8 mouse cellular contexts compared by ENCODE assay signal in the genomic region with DNA sequence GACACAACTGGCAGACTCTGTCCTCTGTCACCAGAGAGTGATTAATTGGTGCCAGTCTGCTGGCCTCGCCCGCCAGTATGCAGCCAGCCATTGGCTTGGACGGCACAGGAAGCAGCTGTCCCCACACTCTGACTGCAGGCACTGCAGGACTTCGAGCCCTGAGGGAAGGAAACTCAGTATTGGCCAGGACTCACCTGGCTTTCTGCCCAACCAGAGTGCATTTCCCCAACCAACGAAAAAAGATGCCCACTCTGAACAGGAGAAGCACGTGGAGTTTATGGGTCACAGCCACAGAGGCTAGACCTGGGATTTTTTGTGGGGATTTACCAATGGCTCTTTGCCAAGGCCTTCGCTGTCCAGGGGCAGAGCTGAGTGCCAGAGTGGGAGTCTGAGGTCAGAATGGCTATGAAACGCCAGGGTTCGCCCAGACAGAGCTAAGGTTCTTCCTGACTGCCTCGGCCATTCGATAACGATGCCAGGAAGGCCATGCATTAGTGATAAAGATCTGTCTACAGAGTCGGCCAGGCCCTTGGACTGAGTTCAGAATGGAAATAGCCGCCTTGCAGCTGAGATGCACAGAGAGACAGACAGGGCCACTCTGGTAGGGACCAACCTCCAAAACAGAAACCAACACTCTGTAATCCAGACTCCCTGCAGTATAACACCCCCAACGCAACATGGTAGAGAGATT.
DNase-seq lines count a peak whose midpoint lies in the region; ATAC-seq lines count a peak whose summit lies in the region.

No protein-coding gene starts in this region.

- H3K4me1 ChIP-seq in midbrain, embryonic 13.5 days (replicated peaks), result 0 out of 2 replicates have a peak, but pooled peaks cover 4% of the 10 kb centered on the region
- H3K4me1 ChIP-seq in midbrain, embryonic 11.5 days (ENCODE audit: control insufficient read depth, insufficient read depth, low read length), result no peaks in the 10 kb centered on the region
- H3K4me1 ChIP-seq in heart, embryonic 12.5 days (replicated peaks), result peaks cover 7% of the 10 kb centered on the region; the same call in 1 of the 2 replicates

- ATAC-seq in midbrain, embryonic 13.5 days, result peak; percentile 56; the same call in 1 of the 2 replicates
- ATAC-seq in midbrain, embryonic 11.5 days (ENCODE audit: low FRiP score), result no peak
- peak; percentile 54; the same call in 1 of the 2 replicates for ATAC-seq in heart, embryonic 12.5 days (ENCODE audit: insufficient number of reproducible peaks, low FRiP score)

- 82% methylated on average over 15 of the region's 15 CpGs for WGBS in midbrain, embryonic 13.5 days
- 89% methylated on average over 15 of the region's 15 CpGs for whole genome bisulfite sequencing in midbrain, embryonic 11.5 days
- WGBS in heart, embryonic 12.5 days, result 48% methylated on average over 15 of the region's 15 CpGs

- no peak overlapping the region for H3K4me3 ChIP-seq in midbrain, embryonic 13.5 days (replicated peaks)
- no peak overlapping the region for H3K4me3 ChIP-seq in midbrain, embryonic 11.5 days (ENCODE audit: low read depth, low read length)
- no peak overlapping the region for H3K4me3 ChIP-seq in heart, embryonic 12.5 days

- H3K9me3 ChIP-seq in midbrain, embryonic 13.5 days, result no peaks in the 10 kb centered on the region
- no peaks in the 10 kb centered on the region for H3K9me3 ChIP-seq in midbrain, embryonic 11.5 days (ENCODE audit: control insufficient read depth, low read length)
- no peaks in the 10 kb centered on the region for H3K9me3 ChIP-seq in heart, embryonic 12.5 days (replicated peaks)

- no peaks in the 10 kb centered on the region for H3K36me3 ChIP-seq in midbrain, embryonic 13.5 days
- H3K36me3 ChIP-seq in midbrain, embryonic 11.5 days (ENCODE audit: control insufficient read depth, insufficient read depth, low read length), result no peaks in the 10 kb centered on the region
- no peaks in the 10 kb centered on the region for H3K36me3 ChIP-seq in heart, embryonic 12.5 days

- H3K9ac ChIP-seq in midbrain, embryonic 13.5 days (replicated peaks), result no peak overlapping the region
- H3K9ac ChIP-seq in midbrain, embryonic 11.5 days (ENCODE audit: low read length), result no peak overlapping the region
- no peak overlapping the region for H3K9ac ChIP-seq in heart, embryonic 12.5 days

- H3K4me2 ChIP-seq in midbrain, embryonic 13.5 days (replicated peaks), result no peak overlapping the region
- no peak overlapping the region for H3K4me2 ChIP-seq in midbrain, embryonic 11.5 days
- H3K4me2 ChIP-seq in heart, embryonic 12.5 days, result peak overlapping the region; percentile 15; the same call in 1 of the 2 replicates

- no peak for DNase-seq in midbrain, embryonic 11.5 days (ENCODE audit: low spot score, missing footprints)
- peak; percentile 88 to 92 for DNase-seq in cerebellum, postnatal 10 days
- DNase-seq in kidney, adult 9 months, result peak; percentile 94
- peak; percentile 69 to 82 for DNase-seq in lung, adult 18-20 months
- peak; percentile 18 to 31 for DNase-seq in right cerebral cortex, adult 2 months (ENCODE audit: low spot score in 2 of 2)
- DNase-seq in embryo, embryonic 11 days, result no peak

- no peaks in the 10 kb centered on the region for H3K27me3 ChIP-seq in midbrain, embryonic 13.5 days
- H3K27me3 ChIP-seq in midbrain, embryonic 11.5 days (ENCODE audit: control insufficient read depth, insufficient read depth, low read length), result no peaks in the 10 kb centered on the region
- no peaks in the 10 kb centered on the region for H3K27me3 ChIP-seq in heart, embryonic 12.5 days (replicated peaks)

- no peak overlapping the region for H3K27ac ChIP-seq in midbrain, embryonic 13.5 days
- H3K27ac ChIP-seq in midbrain, embryonic 11.5 days (ENCODE audit: low read depth, low read length), result no peak overlapping the region
- no peak overlapping the region for H3K27ac ChIP-seq in heart, embryonic 12.5 days (ENCODE audit: poor library complexity, severe bottlenecking)

Comparison
In these comparisons a context has a peak if more than half of its experiments do, and no peak if none do; other contexts are left out.
1. DNase-seq: peak in cerebellum, postnatal 10 days (2 of 2), kidney, adult 9 months (single experiment), lung, adult 18-20 months (2 of 2) and right cerebral cortex, adult 2 months (2 of 2); none in midbrain, embryonic 11.5 days (single experiment) and embryo, embryonic 11 days (single experiment).